Mouse (Mus musculus) embryo, embryonic 11 days (tissue): Measurements from ENCODE around the gene Sub1.

Experiments used
- DNase-seq: peaks from one replicate; pipeline ENCODE4 v3.0.0-alpha.2; 2015

Sub1 gene

GRCm38 (mm10) chr15:12010602-12011044 lies 13.8 kb upstream of the Sub1 start:
- no peak for DNase-seq

GRCm38 (mm10) chr15:12009712-12010601 lies 13.2 kb upstream of the Sub1 start:
- DNase-seq = no peak

DNA sequence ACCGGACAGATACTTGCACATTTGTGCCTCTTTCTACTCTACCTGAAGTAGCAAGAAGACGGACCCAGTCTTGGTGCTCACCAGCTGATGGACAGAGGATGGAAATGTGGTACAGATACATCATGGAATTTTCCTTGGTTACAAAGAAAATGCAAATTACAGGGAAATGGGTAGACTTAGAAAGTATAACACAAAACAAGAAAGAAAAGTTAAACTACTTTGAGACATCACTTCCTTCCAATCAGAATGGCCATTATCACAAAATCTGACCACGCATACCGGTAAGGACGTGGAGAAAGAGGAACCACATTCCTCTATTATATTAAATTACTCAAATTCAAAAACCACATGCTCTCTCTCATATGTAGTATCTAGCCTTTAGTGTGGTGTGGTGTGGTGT lies 12.1 kb upstream of the Sub1 start:
- no peak for DNase-seq

DNA sequence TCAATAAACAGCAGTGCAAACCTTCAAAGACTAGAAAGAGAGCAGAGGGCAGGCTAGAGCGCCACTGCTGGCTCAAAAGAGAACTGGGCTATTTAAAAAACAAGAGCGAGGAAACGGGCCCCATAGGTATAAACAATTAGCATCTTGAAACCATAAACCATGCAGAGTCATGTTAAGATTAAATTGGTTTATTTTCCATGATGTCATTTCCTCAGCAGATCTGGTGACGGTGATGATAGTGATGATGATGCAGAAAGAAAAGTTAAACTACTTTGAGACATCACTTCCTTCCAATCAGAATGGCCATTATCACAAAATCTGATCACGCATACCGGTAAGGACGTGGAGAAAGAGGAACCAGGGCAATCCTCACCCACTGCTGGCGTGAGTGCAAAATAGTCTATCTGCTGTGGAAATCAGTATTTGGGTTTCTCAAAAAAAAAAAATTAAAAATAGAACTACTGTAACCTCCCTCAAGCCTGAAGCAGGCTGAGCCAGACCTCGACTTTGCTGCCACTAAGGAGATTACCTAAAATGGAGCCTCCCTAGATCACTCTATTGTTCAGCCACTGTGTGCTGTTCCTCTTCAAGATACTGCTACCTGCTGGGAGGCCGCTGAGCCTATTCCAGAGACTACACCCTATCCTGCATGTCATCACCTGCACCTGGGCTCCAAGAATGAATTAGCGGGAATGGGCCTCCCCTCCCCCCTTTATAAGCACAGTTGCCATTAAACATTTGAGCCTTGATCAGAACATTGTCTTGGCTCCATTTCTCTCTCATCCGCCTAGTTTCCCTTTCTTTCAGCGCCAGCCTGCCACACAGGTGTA lies 11.4 kb upstream of the Sub1 start:
- no peak for DNase-seq

- DNase-seq = no peak
Observed at GRCm38 (mm10) chr15:12007421-12007820, 10.6 kb upstream of the Sub1 start.

GRCm38 (mm10) chr15:12006169-12006568 lies 9.4 kb upstream of the Sub1 start:
- DNase-seq = no peak

DNA sequence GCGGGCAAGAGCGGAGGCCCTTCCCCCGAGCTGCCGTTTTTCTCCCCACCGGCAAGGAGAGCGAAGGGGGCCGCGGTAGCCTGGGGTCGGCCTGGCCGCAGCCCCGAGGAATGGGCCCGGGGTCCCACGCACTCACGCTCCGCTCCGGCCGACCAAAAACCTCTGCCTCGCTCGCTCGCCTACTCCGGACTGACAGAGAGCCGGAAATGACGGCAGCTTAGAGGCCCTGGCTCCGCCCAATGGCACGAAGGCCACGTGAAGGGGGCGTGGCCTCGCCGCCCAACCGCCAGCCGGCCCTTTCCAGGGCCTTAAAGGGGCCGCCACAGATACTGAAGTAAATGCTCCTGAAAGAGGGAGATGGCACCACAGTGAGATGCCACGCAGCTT lies 975 bp downstream of the Sub1 start:
- peak; percentile 99 for DNase-seq

GRCm38 (mm10) chr15:11994921-11995814 lies 1.6 kb downstream of the Sub1 start:
- peak; percentile 84 for DNase-seq

DNA sequence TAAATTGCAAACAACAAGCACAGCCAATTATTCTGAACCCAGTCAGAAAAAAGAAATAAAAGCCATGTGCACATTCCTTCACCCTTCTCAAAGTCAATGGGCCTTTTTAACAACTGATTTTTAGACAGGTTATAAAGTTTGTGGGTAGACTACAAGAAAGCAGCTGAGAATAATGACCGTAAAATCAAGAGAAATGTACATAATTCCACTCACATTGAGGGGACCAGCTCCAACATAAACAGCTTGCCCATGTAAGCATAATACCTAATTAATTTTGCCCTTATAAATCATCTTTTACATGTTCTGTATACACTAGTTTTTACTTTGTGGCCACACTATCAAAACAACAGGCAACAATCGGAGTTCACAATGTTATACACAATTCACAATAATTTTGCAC lies 2.8 kb downstream of the Sub1 start:
- DNase-seq = no peak

GRCm38 (mm10) chr15:11991552-11992113 lies 5.2 kb downstream of the Sub1 start:
- no peak for DNase-seq

DNA sequence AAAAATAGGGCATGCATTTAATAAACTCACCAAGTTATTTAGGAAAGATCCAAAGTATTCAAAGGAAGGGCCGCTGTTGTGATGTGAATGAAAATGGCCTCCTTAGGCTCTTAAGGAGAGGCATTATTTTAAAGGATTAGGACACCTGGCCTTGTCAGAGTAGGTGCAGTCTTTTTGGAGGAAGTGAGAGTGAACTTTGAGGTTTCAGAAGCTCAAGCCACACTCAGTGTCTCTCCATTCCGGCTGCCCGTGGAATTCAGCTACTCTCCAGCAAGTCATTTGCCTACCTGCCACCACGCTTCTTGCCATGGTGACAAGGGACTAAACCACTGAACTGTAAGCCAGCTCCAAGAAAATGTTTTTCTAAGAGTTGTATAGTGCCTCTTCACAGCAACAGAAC lies 8.2 kb downstream of the Sub1 start:
- no peak for DNase-seq

- no peak for DNase-seq
Observed at GRCm38 (mm10) chr15:11987892-11988291, 8.9 kb downstream of the Sub1 start.

- no peak for DNase-seq
Observed at GRCm38 (mm10) chr15:11981985-11982384, 14.8 kb downstream of the Sub1 start.

DNA sequence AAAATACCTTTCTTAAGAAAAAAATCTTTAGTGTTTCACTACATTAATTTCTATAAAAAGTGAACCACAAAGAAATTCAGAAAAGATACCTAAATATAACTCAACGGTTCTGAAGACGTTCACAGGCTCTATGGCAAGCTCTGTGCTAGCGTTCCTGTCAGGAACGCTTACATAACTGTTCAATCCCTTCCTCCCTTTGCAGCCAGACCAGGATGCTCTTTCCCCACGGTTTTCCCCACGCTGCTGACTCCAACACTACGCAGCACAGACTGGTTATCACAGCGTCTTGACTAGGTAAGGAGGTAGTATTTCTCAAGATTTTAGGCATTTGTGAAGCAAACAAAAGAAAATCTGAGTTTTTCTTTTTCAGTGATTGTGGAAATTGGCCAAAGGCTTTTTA lies 15.3 kb downstream of the Sub1 start:
- no peak for DNase-seq

- no peak for DNase-seq
Observed at GRCm38 (mm10) chr15:11978175-11978574, 18.6 kb downstream of the Sub1 start.

DNA sequence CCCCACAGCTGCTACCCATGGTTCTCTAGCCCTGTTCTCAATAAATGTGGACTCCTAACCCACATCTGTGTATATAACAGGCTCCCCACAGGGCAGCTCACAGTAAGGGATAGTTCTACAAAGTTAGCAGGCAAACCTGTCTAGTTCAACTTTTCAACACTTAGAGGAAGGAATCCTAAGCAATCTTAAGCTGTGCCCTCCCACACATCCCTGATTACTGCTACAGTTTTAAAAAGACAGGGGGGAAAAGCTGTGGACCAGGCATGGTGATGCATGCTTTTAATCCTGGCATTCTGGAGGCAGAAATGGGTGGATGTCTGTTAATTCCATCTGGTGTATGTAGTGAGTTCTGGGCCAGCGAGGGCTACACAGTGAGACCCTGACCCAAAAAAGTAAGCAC lies 19.7 kb downstream of the Sub1 start:
- DNase-seq = no peak

- no peak for DNase-seq
Observed at GRCm38 (mm10) chr15:11975836-11976235, 20.9 kb downstream of the Sub1 start.

DNA sequence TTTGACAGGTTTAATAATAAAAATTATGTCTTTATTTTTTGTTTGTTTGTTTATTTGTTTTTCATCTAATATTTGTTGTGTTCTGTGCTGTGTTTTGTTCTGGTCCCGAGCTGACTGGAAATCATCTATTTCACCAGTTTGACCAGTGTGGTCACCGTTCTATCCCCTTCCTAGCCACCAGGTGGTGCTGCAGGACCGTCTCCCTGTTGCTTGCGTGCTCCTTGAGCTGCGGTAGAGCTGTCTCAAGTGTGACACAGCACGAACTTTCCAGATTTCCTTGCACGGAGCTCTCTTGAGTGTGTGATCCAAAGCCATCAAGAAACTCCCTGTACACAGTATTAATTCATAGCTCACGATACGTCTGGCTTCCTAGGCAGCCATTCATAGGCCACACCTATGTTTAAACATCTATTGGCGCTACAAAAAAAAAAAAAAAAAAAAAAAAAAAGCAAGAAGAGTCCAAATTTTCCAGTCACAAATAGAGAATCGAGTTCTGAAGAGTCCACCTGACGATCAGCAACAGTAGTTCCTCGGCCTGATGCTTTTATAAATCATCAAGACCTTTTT lies 24.8 kb downstream of the Sub1 start:
- peak; percentile 79 for DNase-seq

DNA sequence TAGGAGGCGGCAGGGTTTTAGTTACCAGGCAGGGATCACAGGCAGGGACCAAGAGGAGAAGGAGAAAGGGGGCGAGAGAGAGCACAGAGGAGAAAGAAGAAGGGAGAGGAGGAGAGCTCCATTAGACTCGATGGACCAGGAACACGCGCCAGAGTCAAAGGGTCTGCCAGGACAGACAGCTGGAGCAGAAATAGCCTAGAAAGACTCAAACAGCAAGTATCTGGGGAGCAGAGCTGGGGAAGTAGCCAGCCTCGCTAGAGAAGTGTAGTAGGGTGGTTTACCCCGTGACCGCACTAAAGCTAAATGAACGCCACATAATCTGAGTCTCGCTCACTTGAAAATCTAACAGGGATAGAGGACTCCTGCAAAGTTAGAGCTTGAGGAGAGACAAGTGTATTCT lies 26.2 kb downstream of the Sub1 start:
- no peak for DNase-seq

- DNase-seq = no peak
Observed at GRCm38 (mm10) chr15:11968851-11969250, 27.9 kb downstream of the Sub1 start.

DNA sequence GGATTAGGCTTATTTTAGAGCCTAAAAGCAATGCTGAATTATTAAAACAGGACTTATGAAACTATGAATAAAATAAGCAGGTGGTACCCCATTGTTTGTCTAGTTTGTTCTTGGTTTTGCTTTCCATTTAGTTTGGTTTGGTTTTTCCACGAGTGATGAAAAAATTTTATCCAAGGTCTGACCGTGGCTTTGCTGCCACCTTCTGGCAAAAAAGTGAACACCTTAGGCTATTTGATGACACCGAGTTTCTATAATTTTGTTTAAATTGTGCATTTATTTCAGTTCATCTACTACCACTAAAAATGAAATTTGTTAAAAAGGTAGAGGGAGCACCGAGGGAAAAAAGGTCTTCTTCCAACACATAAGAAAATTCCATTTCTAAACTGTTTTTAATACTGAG lies 30.4 kb downstream of the Sub1 start:
- peak; percentile 55 for DNase-seq

- DNase-seq = no peak
Observed at GRCm38 (mm10) chr15:11965201-11965845, 31.5 kb downstream of the Sub1 start.
